Mouse (Mus musculus): ENCODE data around the gene Kazald1. TPM values are rescaled to one million over a fixed set of nuclear protein-coding genes. Genes with fewer than 3 reads are reported as not detected.

Kazald1 gene
- total RNA-seq, 2 experiments from 2014 or later, result 4.9 to 7.0 TPM

DNA sequence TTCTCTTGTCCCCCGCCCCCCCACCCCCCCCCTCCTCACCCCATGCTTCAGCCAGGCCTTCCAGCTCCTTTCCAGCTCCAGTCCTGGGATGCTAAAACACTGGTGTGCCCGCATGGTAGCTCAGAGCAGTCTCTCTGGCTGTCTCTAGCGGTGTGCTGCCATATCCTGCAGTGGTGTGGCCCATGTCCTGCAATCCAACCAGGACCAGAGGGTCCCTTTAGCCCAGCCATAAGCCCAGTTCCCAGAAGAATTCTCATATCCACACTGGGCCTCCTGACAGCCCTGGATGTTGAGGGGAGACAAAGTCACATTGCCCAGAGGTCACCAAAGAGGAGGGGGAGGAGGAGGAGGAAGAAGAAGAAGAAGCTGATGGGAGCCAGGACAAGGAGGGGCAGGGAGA, 39.7 kb downstream of the Kazald1 start:
- no peak for DNase-seq
- intact Hi-C loops (cut with DNase I), result no loop called here

DNA sequence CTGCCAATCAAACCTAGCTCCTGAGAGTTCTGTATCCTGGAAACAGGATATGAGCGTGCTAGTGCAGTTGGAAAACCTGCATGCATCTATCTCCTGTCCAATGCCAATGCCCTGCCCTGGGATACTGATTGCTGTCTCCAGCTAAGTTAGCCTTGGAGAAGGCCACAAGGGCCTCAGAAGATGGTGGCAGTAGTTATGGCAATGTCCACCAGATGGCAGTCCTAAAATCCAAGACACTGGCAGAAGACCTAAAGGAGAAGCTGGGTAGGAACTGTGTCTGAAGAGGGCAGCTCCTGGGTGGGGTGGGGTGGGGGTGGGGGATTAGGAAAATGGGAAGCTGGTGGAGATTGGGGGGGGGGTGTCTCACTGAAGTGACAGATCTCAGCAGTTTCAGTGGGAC, 41.8 kb downstream of the Kazald1 start:
- intact Hi-C loops (cut with DNase I), result no loop called here
- DNase-seq, result peak; percentile 48 to 63

Other genes starting within 250 kb of the Kazald1 start
- gene Slf2, start 144.1 kb upstream of the Kazald1 start, total RNA-seq (2021), result 10 to 100 TPM; 26.4 to 26.8 TPM
- under 1 TPM; 0.56 to 0.72 TPM for gene Sema4g, start 86.1 kb upstream of the Kazald1 start, total RNA-seq (2021)
- gene Twnk, start 69.6 kb upstream of the Kazald1 start, total RNA-seq (2021), result 10 to 100 TPM; 21.5 to 22.0 TPM
- 10 to 100 TPM; 50.3 to 53.9 TPM for gene Mrpl43, start 68.8 kb upstream of the Kazald1 start, total RNA-seq (2021)
- gene Lzts2, start 60.8 kb upstream of the Kazald1 start, total RNA-seq (2021), result 10 to 100 TPM; 66.4 to 72.4 TPM
- under 1 TPM in 1 of 2 experiments, not detected in 1; 0.19 TPM for gene Pdzd7, start 29.5 kb upstream of the Kazald1 start, total RNA-seq (2021)
- 10 to 100 TPM; 15.7 to 19.1 TPM for gene Sfxn3, start 27.7 kb upstream of the Kazald1 start, total RNA-seq (2021)
- gene Tlx1, start 75.4 kb downstream of the Kazald1 start, total RNA-seq (2021), result under 1 TPM; 0.22 to 0.27 TPM
- not detected for gene Lbx1, start 160.6 kb downstream of the Kazald1 start, total RNA-seq (2021)

All from heart, postnatal 14 days (tissue).